Mouse (Mus musculus): ENCODE measurements at regions not wholly inside any gene's neighbourhood (a gene's known extent, or its start where the extent isn't known, plus 50 kb on each side); places are given as distances from the start of the nearest gene placed in this dataset.

DNA sequence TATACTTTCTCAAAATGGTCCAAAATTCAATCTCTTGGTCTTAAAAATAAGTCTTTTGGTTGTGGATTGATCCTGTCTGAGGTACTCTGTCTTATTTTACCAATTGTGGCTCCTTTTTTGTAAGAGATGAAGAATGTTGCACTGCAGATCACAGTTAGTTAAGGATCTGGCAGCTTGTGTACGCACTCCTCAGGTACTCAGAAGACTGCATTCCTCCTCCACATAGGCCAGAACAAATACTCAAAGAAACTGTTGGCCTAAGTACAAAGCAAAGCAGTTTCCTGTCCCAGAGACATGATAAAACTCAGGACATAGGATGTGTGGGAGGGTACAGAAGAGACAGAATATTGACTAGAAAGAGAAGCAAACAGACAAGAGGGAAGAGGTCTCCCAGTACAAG lies 155.4 kb downstream of the Atp6ap1l start:
- TF ChIP-seq HCFC1 (IDR thresholded peaks at IDR 0.05; ENCODE audit: borderline replicate concordance, insufficient read depth, low read length) (no peak), ZC3H11A (IDR thresholded peaks at IDR 0.05; ENCODE audit: borderline replicate concordance, low read depth, low read length) (no peak), MAFK (IDR thresholded peaks at IDR 0.05; ENCODE audit: insufficient read depth, low read depth, low read length) (no peak), CHD2 (IDR thresholded peaks at IDR 0.05; ENCODE audit: low read depth, low read length) (no peak)

All from ES-E14 (cell line).